Mouse (Mus musculus): ENCODE results near the gene Hmgcs2. TPM values are rescaled to one million over a fixed set of nuclear protein-coding genes. Genes with fewer than 3 reads are reported as not detected.
"Not testable (repeated sequence)": the region's sequence is repeated elsewhere in the genome, so short reads cannot be mapped to it uniquely, and the experiment has no call there.

The Hmgcs2 gene
- polyA plus RNA-seq, 1 experiment from 2014 or later: 24.8 TPM

DNA sequence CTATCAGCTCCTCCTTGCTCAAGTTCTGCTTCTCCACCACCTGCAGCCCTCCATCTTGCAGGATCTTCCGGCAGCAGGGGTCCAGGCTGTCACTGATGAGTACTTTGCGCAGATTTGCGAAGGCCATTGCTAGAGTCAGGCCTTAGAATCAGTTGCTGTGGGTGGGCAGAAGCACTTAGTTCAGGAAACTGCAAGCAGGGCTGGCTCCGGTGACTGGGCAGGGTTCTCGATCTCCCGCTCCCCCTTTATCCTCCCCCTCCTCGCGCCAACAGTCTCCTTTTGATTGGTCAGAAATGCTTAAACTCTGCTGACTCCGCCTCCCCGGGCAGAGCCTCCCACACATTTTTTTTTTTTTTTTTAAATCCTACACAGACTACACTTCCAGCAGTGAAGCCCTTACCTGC lies 59.5 kb downstream of the Hmgcs2 start, which contains the start of gene Phgdh:
TSS of gene Phgdh (minus strand) at position 285 of the 404 bp plus-strand sequence.
- WGBS: 1% methylated on average over 7 of the region's 10 CpGs
- Histone ChIP-seq H3K4me3 (ENCODE audit: low read length) (peak within 1 kb of the TSS; percentile 67), H3K9ac (ENCODE audit: low read depth, low read length) (peak within 1 kb of the TSS; percentile 75), H3K4me1 (ENCODE audit: control insufficient read depth, insufficient read depth, low read depth, low read length) (peaks cover 20% of the 10 kb centered on the region), H3K27ac (ENCODE audit: low read depth, low read length) (peak within 1 kb of the TSS; percentile 74), H3K4me2 (ENCODE audit: low read length) (peak within 1 kb of the TSS; percentile 99)
- not testable (repeated sequence) for H3K27me3 ChIP-seq (replicated peaks; ENCODE audit: control insufficient read depth, insufficient read depth, low read length); H3K9me3 ChIP-seq (ENCODE audit: control insufficient read depth, low read length); H3K36me3 ChIP-seq (ENCODE audit: control insufficient read depth, insufficient read depth, low read length)
- peak; percentile 68 for ATAC-seq

DNA sequence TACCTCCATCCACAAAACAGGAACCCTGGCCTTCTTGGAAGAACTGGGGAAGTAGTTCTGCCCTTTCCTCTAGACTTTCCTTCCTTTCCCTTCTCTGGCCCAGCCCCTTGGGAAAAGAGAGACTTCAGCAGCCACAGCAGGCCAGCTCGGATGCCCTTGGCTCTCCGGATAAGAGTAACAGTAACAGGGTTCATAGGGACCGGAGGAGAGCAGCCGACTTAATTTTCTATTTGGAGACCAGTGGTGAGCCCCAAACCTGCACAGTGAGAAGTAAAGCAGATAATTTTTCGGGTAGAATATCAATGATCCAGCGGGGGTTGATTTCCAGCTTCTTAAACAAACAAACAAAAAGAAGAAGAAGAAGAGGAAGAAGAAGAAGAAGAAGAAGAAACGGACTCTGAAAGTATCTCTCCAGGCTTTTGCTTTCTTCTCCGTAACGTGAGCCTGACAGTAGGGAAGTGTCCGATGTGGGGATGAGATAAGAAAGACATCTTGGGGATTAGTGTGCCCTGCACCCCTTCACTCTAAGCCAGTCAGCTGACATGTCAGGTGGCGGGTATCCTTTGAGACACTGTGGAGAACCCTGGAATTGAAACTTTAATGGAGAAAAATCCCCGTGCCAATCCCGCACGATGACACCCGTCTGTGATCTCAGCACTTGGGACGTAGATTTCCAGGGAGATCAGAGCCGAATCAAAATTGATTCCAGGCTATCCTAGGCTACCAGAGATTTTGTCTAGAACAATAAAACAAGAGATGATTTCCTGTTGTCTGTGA lies 60.8 kb downstream of the Hmgcs2 start:
- ATAC-seq: no peak
- Histone ChIP-seq H3K9me3 (ENCODE audit: control insufficient read depth, low read length) (no peaks in the 10 kb centered on the region), H3K4me1 (ENCODE audit: control insufficient read depth, insufficient read depth, low read depth, low read length) (peaks cover 12% of the 10 kb centered on the region), H3K36me3 (ENCODE audit: control insufficient read depth, insufficient read depth, low read length) (no peaks in the 10 kb centered on the region), H3K4me2 (ENCODE audit: low read length) (no peak overlapping the region), H3K4me3 (ENCODE audit: low read length) (no peak overlapping the region), H3K9ac (ENCODE audit: low read depth, low read length) (no peak overlapping the region), H3K27ac (ENCODE audit: low read depth, low read length) (no peak overlapping the region), H3K27me3 (replicated peaks; ENCODE audit: control insufficient read depth, insufficient read depth, low read length) (no peaks in the 10 kb centered on the region)
- 87% methylated on average over 17 of the region's 17 CpGs for WGBS

DNA sequence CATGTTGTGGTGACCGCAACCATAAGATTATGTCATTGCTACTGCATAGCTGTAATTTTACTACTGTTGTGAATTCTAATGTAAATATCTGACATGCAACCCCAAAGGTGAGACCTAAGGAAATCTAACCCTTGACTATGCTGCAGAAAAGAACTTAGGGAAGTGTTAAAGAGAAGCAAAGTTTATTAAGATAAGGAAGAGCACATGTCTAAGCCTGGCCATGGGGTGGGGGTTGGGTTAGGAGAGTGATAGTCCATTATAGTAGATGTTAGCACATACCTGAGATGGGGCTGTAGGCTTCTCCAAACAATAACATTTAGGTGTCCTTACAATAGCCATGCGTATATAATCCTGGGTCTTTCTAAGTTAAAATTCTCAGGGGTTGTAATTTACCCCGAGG lies 63.0 kb downstream of the Hmgcs2 start:
- H3K4me3 ChIP-seq (ENCODE audit: low read length): no peak overlapping the region
- H3K4me1 ChIP-seq (ENCODE audit: control insufficient read depth, insufficient read depth, low read depth, low read length): peaks cover 4% of the 10 kb centered on the region
- H3K9me3 ChIP-seq (ENCODE audit: control insufficient read depth, low read length): no peaks in the 10 kb centered on the region
- H3K36me3 ChIP-seq (ENCODE audit: control insufficient read depth, insufficient read depth, low read length): no peaks in the 10 kb centered on the region
- no peak for ATAC-seq
- no peak overlapping the region for H3K27ac ChIP-seq (ENCODE audit: low read depth, low read length)
- H3K27me3 ChIP-seq (replicated peaks; ENCODE audit: control insufficient read depth, insufficient read depth, low read length): no peaks in the 10 kb centered on the region
- no peak overlapping the region for H3K4me2 ChIP-seq (ENCODE audit: low read length)
- WGBS: 95% methylated on average over 3 of the region's 3 CpGs
- H3K9ac ChIP-seq (ENCODE audit: low read depth, low read length): no peak overlapping the region

DNA sequence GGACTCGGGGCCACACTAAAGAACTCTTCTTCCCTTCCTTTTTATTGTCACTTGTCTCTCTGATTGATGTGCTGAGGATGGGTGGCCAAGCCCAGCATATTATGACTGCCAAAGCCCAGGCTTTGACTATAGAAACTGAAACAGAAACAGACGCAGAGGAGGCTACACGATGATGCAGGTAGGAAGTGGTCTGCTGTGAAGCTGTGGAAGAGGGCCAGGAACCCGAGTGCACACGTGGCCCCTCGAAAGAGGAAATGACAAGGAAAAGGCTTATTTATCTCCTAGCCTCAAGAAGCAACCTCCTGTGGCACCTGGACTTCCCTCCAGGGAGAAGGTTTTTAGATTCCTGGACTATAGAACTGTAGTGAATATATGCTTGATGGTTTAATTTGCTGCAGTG lies 67.9 kb downstream of the Hmgcs2 start:
- Histone ChIP-seq H3K27ac (ENCODE audit: low read depth, low read length) (no peak overlapping the region), H3K9ac (ENCODE audit: low read depth, low read length) (no peak overlapping the region), H3K4me2 (ENCODE audit: low read length) (no peak overlapping the region), H3K4me3 (ENCODE audit: low read length) (no peak overlapping the region), H3K4me1 (ENCODE audit: control insufficient read depth, insufficient read depth, low read depth, low read length) (no peaks in the 10 kb centered on the region), H3K9me3 (ENCODE audit: control insufficient read depth, low read length) (no peaks in the 10 kb centered on the region), H3K27me3 (replicated peaks; ENCODE audit: control insufficient read depth, insufficient read depth, low read length) (no peaks in the 10 kb centered on the region), H3K36me3 (ENCODE audit: control insufficient read depth, insufficient read depth, low read length) (no peaks in the 10 kb centered on the region)
- no peak for ATAC-seq
- 81% methylated on average over 6 of the region's 6 CpGs for WGBS

DNA sequence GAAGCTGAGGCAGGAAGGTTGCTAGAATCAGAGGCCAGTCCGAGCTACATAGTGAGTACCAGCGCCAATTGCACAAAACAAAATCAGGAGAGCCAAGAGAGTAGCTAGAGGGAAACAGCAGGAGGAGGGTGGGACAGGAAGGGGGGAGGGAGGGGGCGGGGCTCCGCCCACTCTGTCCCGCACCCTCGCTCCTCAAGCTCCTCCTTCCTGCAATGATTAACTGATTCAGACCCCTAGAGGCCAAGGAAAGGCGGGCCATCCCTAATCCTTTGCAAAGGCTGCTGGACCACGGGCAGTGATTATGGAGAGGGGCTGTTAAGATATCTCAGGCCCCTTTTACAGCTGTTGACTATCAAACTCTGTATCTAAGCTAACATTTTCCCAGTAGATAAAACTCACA lies 68.5 kb downstream of the Hmgcs2 start:
- Histone ChIP-seq H3K4me1 (ENCODE audit: control insufficient read depth, insufficient read depth, low read depth, low read length) (no peaks in the 10 kb centered on the region), H3K36me3 (ENCODE audit: control insufficient read depth, insufficient read depth, low read length) (no peaks in the 10 kb centered on the region), H3K9ac (ENCODE audit: low read depth, low read length) (no peak overlapping the region), H3K9me3 (ENCODE audit: control insufficient read depth, low read length) (no peaks in the 10 kb centered on the region), H3K27ac (ENCODE audit: low read depth, low read length) (no peak overlapping the region), H3K27me3 (replicated peaks; ENCODE audit: control insufficient read depth, insufficient read depth, low read length) (no peaks in the 10 kb centered on the region), H3K4me3 (ENCODE audit: low read length) (no peak overlapping the region), H3K4me2 (ENCODE audit: low read length) (no peak overlapping the region)
- 25% methylated on average over 8 of the region's 8 CpGs for WGBS
- ATAC-seq: no peak

DNA sequence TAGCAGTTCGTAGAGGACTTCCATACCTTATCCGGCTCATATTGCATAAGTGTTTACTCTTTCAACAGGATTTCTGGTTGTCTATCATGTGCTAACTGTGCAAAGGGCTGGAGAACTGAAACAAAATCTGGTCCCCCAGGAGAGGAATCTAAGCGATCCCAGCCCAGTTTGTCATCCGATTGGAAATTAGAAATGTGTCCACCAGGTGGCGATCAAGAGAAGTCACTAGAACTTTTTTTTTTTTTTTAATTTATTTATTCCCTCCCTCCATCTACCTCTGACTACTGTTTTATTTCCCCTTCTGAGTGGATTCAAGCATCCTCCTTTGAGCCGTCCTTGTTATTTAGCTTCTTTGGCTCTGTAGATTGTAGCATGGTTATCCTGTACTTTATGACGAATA lies 73.7 kb downstream of the Hmgcs2 start:
- WGBS: 30% methylated on average over 7 of the region's 7 CpGs
- no peak overlapping the region for H3K9ac ChIP-seq (ENCODE audit: low read depth, low read length)
- no peak for ATAC-seq
- no peaks in the 10 kb centered on the region for H3K36me3 ChIP-seq (ENCODE audit: control insufficient read depth, insufficient read depth, low read length)
- peaks cover 4% of the 10 kb centered on the region; the same call in 1 of the 2 replicates for H3K4me1 ChIP-seq (ENCODE audit: control insufficient read depth, insufficient read depth, low read depth, low read length)
- H3K4me3 ChIP-seq (ENCODE audit: low read length): no peak overlapping the region
- H3K27ac ChIP-seq (ENCODE audit: low read depth, low read length): no peak overlapping the region
- H3K4me2 ChIP-seq (ENCODE audit: low read length): no peak overlapping the region
- H3K27me3 ChIP-seq (replicated peaks; ENCODE audit: control insufficient read depth, insufficient read depth, low read length): no peaks in the 10 kb centered on the region
- no peaks in the 10 kb centered on the region for H3K9me3 ChIP-seq (ENCODE audit: control insufficient read depth, low read length)

DNA sequence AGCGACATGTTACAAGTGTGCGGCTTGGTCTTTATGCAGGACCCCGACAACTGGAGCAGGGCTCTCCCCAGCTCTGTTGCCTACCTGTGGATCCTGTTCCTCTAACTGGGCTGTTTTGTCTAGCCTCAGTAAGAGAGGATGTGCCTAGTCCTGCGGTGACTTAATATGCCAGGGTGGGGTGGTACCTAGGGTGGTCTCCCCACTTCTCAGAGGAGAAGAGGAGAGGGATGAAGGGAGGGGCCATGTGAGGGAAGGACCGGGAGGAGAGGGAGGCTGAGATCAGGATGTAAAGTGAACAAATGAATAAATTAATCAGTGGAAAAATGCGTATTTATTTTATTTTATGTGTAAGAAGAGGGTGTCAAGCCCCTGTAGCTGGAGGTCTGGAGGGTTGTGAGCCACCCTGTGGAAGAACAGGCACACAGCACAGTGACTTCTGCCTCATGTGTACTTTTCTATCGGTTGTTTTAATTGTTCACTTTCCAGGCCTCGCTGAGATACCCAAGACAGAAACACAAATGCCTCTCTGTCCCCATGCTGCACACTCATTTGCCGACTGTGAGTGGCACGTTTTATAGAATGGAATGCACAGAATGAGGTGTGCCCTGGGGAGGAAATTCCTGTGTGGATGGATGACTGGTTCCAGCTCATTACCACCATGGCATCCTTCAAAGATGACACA lies 75.2 kb downstream of the Hmgcs2 start:
- H3K27ac ChIP-seq (ENCODE audit: low read depth, low read length): no peak overlapping the region
- H3K4me2 ChIP-seq (ENCODE audit: low read length): no peak overlapping the region
- no peaks in the 10 kb centered on the region for H3K36me3 ChIP-seq (ENCODE audit: control insufficient read depth, insufficient read depth, low read length)
- peaks cover 4% of the 10 kb centered on the region; the same call in 1 of the 2 replicates for H3K4me1 ChIP-seq (ENCODE audit: control insufficient read depth, insufficient read depth, low read depth, low read length)
- ATAC-seq: peak; percentile 76
- H3K9me3 ChIP-seq (ENCODE audit: control insufficient read depth, low read length): no peaks in the 10 kb centered on the region
- H3K27me3 ChIP-seq (replicated peaks; ENCODE audit: control insufficient read depth, insufficient read depth, low read length): no peaks in the 10 kb centered on the region
- no peak overlapping the region for H3K9ac ChIP-seq (ENCODE audit: low read depth, low read length)
- 56% methylated on average over 10 of the region's 10 CpGs for WGBS
- no peak overlapping the region for H3K4me3 ChIP-seq (ENCODE audit: low read length)

DNA sequence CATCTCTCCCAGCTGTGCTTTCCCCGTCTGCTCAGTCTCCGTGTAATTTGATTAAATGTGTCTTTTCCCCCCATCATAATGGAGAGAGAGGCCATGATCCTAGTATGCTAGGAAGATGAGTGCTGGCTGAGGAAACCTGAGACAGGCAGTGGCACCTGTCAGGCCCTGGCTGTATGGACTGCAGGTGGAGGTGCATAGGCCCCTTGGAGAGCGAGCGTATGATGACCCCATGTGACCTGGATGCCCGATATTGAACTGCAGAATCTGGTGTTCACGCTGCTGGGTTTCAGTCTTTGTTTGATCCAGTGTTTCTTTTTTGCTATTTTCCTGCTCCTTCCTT lies 75.8 kb downstream of the Hmgcs2 start:
- H3K27ac ChIP-seq (ENCODE audit: low read depth, low read length): no peak overlapping the region
- no peak overlapping the region for H3K4me3 ChIP-seq (ENCODE audit: low read length)
- H3K27me3 ChIP-seq (replicated peaks; ENCODE audit: control insufficient read depth, insufficient read depth, low read length): no peaks in the 10 kb centered on the region
- no peak overlapping the region for H3K9ac ChIP-seq (ENCODE audit: low read depth, low read length)
- H3K36me3 ChIP-seq (ENCODE audit: control insufficient read depth, insufficient read depth, low read length): no peaks in the 10 kb centered on the region
- H3K4me2 ChIP-seq (ENCODE audit: low read length): no peak overlapping the region
- peaks cover 4% of the 10 kb centered on the region; the same call in 1 of the 2 replicates for H3K4me1 ChIP-seq (ENCODE audit: control insufficient read depth, insufficient read depth, low read depth, low read length)
- 55% methylated on average over 6 of the region's 6 CpGs for WGBS
- no peak; the same call in 1 of the 2 replicates for ATAC-seq
- H3K9me3 ChIP-seq (ENCODE audit: control insufficient read depth, low read length): no peaks in the 10 kb centered on the region

DNA sequence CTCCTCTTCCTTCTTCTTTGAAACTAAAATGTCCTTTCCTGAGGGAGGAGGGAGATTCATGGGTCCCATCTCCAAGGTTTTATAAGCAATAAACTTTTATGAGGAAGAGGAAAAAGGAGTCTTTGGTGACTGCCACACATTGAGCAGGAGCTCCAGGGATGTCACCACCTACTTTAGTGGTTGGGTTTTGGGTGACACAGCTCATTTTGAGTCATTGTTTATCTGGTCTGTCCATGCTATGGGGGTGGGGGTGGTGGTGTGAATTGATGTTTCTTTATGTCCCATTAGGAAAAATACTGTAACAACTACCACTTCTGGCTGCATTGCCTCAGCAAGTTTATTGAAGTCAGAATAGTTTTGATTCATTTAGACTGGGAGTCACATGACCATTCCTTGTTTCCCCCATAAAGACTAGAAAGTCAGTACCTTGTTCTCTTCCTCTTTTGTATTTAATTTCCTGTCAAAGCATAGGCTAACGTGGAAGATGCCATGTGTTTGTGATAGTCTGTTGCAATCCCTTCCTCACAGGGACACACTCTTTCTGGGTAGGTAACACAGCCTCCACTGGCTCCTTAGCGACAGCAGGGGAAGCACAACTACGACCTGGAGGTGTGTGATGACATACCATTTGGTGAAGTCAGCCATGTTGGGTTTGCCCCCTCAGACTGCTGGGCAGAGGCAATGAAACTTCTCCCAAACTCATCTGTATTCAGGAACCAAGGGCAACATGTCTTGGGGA lies 76.6 kb downstream of the Hmgcs2 start:
- Histone ChIP-seq H3K27ac (ENCODE audit: low read depth, low read length) (no peak overlapping the region), H3K36me3 (ENCODE audit: control insufficient read depth, insufficient read depth, low read length) (no peaks in the 10 kb centered on the region), H3K4me1 (ENCODE audit: control insufficient read depth, insufficient read depth, low read depth, low read length) (peaks cover 4% of the 10 kb centered on the region; the same call in 1 of the 2 replicates), H3K27me3 (replicated peaks; ENCODE audit: control insufficient read depth, insufficient read depth, low read length) (no peaks in the 10 kb centered on the region), H3K9ac (ENCODE audit: low read depth, low read length) (no peak overlapping the region), H3K4me2 (ENCODE audit: low read length) (no peak overlapping the region), H3K9me3 (ENCODE audit: control insufficient read depth, low read length) (no peaks in the 10 kb centered on the region), H3K4me3 (ENCODE audit: low read length) (no peak overlapping the region)
- WGBS: 70% methylated on average over 3 of the region's 3 CpGs
- ATAC-seq: no peak
